Mouse (Mus musculus) embryonic fibroblast, embryonic 13.5 days (primary cell): ENCODE measurements around the gene Thap12.

ENCODE experiments used
- CTCF ChIP-seq: IDR thresholded peaks from 2 replicates; pipeline ENCODE4 v1.5.1; 2011; ENCODE audit warnings: mild to moderate bottlenecking, control low read depth, low read length, moderate library complexity, borderline replicate concordance; ENCODE audit not compliant: insufficient read depth
- POLR2A ChIP-seq: IDR thresholded peaks from 2 replicates; pipeline ENCODE4 v1.6.1; 2011; ENCODE audit warnings: low read depth, mild to moderate bottlenecking, control low read depth, low read length, moderate library complexity

DNA sequence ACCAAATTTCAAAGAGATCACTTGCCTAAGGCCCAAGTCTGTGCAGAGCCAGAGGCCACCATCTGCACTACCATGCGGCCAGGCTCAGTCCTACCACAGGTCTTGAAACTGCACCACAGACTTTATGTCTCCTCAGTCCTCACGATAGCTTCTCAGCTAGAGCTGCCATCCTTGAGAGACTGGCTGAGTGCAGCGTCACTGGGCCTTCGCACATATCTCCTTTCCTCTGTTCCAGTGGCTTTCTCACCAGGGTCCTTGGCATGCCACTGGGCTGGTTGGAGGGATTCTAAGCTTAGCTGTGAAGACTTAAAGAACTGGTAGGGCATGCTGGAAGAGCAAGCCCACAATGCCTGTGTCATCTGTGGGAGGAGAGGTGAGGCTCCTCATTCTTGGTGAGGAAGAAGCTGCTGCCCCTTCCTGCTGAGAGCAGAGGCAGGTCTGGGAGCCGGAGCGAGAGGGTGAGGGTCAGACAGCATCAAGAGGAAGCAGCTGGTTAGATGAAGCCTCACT is 22.8 kb downstream of the Thap12 start:
- TF ChIP-seq CTCF (no peak), POLR2A (no peak)
